Mouse (Mus musculus) testis, adult 2 months (tissue): Measurements from ENCODE around the gene Sox4.

Experiments used
- CTCF ChIP-seq: fragments of 200-500 bp; IDR thresholded peaks from 2 replicates; pipeline ENCODE4 v1.5.1; 2012; ENCODE audit warnings: low read depth, mild to moderate bottlenecking, inconsistent platforms, low read length, moderate library complexity; ENCODE audit not compliant: control insufficient read depth, insufficient read depth, insufficient replicate concordance
- POLR2A ChIP-seq: fragments of 200-500 bp; IDR thresholded peaks from 2 replicates; pipeline ENCODE4 v1.6.1; 2012; ENCODE audit warnings: low read depth, mild to moderate bottlenecking, inconsistent platforms, low read length, moderate library complexity; ENCODE audit not compliant: control insufficient read depth

DNA sequence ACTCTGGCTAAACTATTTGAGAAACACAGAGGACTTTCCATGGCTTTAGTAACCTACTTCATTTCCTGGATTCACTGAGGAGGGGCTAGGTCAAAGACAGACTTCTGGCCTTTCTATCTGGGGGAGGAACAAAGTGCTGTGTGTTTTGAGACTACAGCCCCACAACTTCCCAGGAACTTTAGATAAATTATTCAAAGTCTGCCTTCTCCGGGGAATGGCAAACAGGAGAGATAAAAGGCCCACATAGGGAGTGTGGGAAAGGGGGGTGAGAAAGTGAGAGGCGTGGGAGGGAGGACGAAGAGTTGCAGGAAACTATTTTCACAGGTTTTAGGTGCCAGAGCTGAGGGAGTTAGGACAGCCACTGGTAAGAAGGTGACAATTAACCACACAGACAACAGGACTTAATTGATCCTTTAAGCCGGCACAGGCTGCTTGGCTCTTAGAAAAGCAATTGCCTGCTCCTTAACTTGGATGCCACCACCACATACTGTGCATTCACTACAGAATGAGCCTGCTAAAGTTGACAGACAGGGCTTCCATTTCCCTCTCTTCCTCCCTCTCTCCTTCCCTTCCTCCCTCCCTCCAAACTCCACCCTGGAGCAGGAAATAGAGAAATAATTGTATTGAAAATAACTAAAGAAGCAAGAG is 11.4 kb downstream of the Sox4 start:
- TF ChIP-seq CTCF, result no peak
- TF ChIP-seq POLR2A, result no peak
